Mouse (Mus musculus) brain, adult 2 months (tissue): Measurements from ENCODE around the gene Erich3.

ENCODE experiments used
- DNase-seq: peaks from one replicate; pipeline ENCODE4 v3.0.0; 2011; ENCODE audit warnings: low read depth, low spot score

The Erich3 gene

DNA sequence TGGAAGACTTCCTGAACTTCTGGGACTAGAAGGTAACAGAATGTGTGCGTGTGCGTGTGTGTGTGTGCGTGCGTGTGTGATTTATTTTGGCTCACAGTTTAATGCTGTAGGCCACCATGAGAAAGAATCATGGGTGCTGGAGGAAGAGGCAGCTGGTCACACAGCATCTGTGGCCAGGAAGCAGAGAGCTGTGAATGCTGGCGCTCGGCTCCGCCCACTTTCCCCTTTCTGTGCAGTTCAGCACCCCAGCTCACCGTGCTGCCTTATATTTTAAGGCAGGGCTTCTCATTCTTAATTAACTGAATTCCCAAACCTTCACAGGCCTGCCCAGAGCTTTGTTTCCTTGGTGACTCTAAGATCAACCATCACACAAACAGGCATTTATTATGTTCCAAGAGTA lies 9.7 kb downstream of the Erich3 start:
- no peak for DNase-seq

DNA sequence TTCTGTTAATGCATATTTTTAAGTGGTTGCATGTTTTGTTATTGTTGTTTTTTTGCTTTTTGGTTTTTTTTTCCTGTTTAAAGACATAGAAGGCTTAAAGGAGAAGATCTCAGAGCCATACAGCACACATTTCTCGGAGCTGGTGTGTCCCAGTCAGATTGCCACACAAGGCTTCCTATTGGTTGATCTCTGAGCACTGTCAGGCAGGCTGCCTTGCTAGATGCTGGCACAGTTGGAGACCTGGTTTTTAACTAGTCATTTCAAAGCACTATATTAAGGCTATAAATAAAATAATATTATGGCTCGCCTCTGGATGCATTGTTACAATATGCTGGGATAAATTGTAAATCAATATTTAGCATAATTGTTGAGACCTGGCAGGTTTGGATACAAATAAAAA lies 18.9 kb downstream of the Erich3 start:
- no peak for DNase-seq

DNA sequence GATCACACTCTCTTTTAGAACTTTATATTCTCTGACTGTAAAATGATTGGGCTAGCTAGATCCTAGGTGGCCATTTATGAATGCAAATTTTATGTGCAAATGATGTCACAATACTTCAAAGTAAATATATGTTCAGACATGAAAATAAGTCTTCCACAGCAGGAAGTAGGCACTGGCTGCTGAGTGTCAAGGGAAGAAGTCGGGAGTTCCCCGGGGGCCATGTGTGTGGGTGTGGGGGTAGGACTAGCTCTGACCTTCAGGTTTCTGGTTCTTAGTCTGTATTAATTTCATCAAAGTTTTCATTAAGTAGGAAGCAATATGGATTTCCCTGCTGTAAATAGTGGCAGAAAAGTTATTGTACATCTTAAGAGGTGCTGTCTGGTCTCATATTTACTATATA lies 20.0 kb downstream of the Erich3 start:
- DNase-seq, result no peak

DNA sequence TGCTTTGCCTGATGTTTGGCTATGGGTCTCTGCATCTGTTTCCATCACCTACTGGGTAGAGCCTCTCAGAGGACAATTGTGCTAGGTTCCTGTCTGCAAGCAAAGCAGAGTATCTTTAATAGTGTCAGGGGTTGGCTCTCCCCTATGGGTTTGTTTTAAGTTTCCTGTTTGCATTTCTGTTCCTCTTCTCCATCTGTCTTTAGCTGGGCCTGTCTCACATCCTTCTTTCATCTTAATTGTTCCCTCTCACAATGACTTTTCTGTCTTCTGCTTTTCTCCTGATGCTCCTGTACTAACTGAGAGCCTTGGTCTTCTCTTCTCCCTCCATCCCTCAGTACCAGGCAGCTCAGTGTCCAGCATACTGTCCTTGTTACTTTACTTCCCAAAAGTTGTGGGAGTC lies 26.6 kb downstream of the Erich3 start:
- DNase-seq, result no peak

GRCm38 (mm10) chr3:154691897-154692571 lies 28.4 kb downstream of the Erich3 start:
- DNase-seq, result peak; percentile 98

GRCm38 (mm10) chr3:154692572-154692922 lies 28.9 kb downstream of the Erich3 start:
- no peak for DNase-seq

DNA sequence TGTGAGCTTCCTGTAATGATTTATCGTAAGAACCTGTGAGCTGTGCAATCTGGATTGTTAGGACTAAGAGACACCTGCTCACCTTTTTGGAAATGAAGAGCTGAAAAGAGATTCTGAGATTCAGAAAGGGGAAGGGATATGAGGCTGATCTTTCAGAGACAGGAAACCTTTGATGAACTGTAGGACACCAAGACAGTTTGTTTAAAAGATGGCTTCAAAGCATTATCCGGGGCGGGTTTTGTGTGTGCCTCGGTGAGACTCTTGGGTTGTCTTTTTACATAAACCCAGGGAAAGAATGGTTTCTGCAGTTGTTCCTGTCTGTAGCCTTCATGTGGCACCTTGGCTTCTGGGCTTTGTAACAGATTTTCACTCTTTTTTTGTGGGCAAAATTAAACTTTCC lies 30.2 kb downstream of the Erich3 start:
- no peak for DNase-seq

- DNase-seq, result no peak
These were observed 33.0 kb downstream of the Erich3 start for GRCm38 (mm10) chr3:154696611-154697010.

DNA sequence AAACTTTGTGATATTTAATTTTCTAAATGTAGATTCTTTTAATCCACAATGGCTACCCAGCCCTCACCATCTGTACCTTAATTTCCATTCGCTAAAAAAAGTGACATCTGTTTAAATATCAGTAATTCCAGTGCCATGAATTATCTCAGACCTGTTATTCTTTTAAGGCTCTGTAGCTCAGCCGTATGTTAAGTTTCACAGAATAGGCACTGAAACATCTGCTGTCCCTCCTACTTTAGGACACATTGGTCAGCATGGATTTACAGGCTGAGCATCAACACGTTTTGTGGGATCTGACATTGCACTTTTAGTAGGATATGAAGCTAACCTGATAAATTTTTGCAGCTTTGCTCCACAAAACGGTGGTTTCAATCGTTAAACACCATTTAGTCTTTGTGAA lies 35.2 kb downstream of the Erich3 start:
- peak; percentile 74 for DNase-seq

GRCm38 (mm10) chr3:154700296-154700695 lies 36.6 kb downstream of the Erich3 start:
- DNase-seq, result peak; percentile 57

GRCm38 (mm10) chr3:154700735-154701134 lies 37.1 kb downstream of the Erich3 start:
- DNase-seq, result peak; percentile 57

- DNase-seq, result no peak
These were observed 41.1 kb downstream of the Erich3 start for GRCm38 (mm10) chr3:154704755-154705154.

DNA sequence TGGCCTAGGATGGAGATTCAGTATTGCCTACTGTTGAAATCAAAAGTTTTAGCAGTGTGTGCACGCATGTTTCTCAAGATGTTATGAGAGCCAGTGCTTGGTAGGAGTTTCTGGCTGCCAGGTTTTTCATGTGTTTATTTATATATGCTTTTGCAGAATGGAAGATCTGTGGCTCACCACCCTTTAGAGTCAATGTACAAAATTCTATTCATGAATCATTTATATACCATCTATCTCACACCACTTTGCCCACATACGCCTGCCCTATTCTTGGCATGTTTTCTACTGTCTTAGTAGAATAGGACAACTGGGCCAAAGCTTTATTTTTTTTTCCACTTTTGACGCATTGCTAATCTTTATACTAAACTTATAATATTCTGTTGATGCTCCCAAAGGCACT lies 44.5 kb downstream of the Erich3 start:
- DNase-seq, result peak; percentile 65

DNA sequence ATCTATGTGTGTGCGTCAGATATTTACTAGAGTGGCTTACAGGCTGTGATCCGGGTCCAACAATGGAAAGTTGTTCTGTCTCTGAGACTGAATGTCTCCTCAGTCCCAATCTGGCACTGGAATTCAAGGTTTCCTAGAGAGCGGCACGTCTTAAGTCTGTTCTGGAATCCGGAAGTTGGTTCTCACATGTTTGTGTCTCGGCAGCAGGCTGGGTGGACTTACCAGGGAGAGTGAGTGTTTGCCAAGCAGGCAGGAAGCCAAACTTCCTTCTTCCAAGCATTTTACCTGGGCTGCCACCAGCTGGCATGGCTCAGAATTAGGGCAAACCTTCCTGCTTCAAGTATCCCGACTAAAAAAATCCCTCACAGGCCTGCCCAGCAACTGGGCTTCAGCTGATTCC lies 59.5 kb downstream of the Erich3 start:
- peak; percentile 89 for DNase-seq

- DNase-seq, result no peak
These were observed 67.8 kb downstream of the Erich3 start for GRCm38 (mm10) chr3:154731431-154731830.

- DNase-seq, result no peak
These were observed 77.8 kb downstream of the Erich3 start for GRCm38 (mm10) chr3:154741496-154741895.

GRCm38 (mm10) chr3:154742927-154743326 lies 79.3 kb downstream of the Erich3 start:
- DNase-seq, result no peak

DNA sequence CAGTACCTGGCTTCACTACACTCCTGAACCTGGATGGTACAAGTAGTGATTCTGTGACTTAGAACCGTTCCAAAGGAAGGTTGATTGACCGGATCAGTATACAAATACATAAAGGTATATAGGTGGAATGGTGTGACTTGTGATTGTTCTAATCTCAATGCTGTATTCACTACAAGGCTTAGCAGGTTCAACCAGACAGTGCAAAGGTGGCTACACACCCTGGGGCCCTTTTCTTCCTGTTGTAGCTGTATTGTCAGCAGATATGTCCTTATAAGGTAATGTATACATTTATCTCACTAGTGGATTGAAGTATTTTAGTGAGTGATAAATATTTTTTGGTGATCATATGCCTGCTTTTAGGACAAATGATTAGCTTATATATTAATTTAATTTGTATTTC lies 80.7 kb downstream of the Erich3 start:
- no peak for DNase-seq

- no peak for DNase-seq
These were observed 90.8 kb downstream of the Erich3 start for GRCm38 (mm10) chr3:154754505-154754904.

DNA sequence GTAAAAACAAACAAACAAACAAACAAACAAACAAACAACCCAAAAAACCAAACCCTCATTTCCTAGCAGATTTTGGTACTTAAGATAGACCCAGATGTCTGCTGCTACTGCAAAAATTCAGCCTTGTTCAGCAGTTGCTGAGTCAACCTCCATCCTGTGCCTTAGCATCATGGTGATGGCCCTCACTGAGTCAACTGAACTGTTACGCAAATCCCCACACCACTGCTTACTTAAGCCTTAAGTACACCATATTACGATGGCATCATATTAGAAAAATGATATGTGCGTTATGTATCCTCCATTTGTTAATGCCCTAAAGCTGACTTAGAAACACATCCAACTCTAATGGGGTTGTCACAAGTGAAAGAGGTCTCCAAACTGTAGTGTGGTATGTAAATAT lies 91.6 kb downstream of the Erich3 start:
- DNase-seq, result no peak

DNA sequence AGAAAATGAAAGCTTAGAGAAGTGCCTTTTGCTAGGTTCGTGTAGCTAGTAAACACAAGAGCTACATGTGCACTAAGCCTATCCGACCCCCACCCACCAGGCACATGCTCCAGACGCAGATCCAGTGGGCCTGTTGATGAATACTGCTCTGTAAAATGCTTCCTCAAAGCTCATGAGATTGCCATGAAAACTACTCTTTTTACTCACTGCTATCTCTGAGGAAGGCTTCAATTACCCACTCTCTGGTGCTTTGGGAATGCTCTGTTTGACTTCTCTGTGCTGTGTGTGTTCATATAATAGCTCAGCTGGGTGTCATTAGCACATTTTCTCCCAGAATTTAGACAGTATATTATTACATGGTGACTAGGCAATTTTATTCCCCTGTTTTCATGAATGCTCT lies 94.4 kb downstream of the Erich3 start:
- peak; percentile 37 for DNase-seq

GRCm38 (mm10) chr3:154761108-154761507 lies 97.4 kb downstream of the Erich3 start:
- no peak for DNase-seq

DNA sequence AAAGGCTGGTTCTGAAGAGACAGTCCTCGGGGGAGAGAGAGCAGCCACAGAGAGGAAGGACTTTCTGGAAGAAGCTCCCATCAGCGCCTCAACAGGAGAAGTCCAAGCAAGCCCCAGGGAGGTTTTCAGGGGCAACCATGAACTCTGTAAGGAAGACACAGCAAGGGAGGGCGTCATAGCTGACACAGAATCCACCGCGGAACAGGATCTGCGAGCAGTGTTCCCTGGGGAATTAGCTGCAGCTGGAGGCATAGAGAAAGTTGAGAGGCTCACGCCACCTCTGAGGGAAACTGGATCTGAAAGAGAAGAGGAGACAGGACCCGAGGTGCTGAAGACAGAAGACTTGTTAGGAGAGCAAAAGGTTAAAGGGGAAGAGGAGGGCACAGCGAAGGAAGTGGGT lies 99.7 kb downstream of the Erich3 start:
- DNase-seq, result no peak

- DNase-seq, result no peak
These were observed 100.5 kb downstream of the Erich3 start for GRCm38 (mm10) chr3:154764115-154764514.
